Mouse (Mus musculus): Measurements from ENCODE around the gene Srsf7.

Gene Srsf7

GRCm38 (mm10) chr17:80156905-80157304 lies 50.2 kb downstream of the Srsf7 start:
- no peak for DNase-seq (ENCODE audit: low read depth, low spot score)

DNA sequence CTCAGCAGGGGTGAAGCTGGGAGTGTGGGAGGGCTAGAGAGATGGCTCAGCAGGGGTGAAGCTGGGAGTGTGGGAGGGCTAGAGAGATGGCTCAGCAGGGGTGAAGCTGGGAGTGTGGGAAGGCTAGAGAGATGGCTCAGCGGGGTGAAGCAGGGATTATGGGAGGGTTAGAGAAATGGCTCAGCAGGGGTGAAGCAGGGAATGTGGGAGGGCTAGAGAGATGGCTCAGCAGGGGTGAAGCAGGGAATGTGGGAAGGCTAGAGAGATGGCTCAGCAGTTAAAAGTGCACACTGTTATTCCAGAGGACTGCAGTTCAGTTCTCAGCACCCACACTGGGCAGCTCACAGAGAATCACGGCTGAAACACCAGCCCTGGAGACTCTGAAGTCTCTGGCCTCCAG lies 53.5 kb downstream of the Srsf7 start:
- DNase-seq (ENCODE audit: low read depth, low spot score): no peak

- DNase-seq (ENCODE audit: low read depth, low spot score): no peak
Observed at GRCm38 (mm10) chr17:80152767-80153630, 54.1 kb downstream of the Srsf7 start.

DNA sequence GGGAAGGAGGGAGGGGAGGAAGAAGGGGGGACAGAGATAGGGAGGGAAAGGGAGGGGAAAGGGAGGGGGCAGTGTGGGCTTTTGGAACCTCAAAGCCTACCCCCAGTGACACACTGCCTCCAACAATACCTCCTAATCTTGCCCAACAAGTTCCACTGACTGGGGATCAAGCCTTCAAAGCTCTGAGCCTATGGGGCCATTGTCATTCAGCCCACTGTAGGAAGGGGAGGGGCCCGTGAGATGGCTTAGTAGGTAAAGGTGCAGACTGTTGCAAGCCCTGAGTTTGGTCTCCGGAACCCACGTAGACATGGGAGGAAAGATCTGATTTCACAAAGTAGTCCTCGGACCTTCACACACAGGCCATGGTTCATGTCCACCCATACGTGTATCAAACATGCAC lies 55.8 kb downstream of the Srsf7 start:
- no peak for DNase-seq (ENCODE audit: low read depth, low spot score)

Data from brain, embryonic 18.5 days (tissue).